Mouse (Mus musculus) neural tube, embryonic 12.5 days (tissue): ENCODE data around the gene Smpd3. TPM values are rescaled to one million over a fixed set of nuclear protein-coding genes. Genes with fewer than 3 reads are reported as not detected.

ENCODE experiments used
- polyA plus RNA-seq: library from polyadenylated mRNA; unstranded; fragments of >200 nt; fragmentation: Nextera tagmentation; extraction: Ambion mirVana; gene quantifications from 2 replicates; pipeline ENCODE4 v1.2.1, GENCODE M21; 2016

The Smpd3 gene
- polyA plus RNA-seq, 1 experiment from 2014 or later = 34.2 TPM

Other genes with a start within 250 kb of the Smpd3 start
- 1.1 and 1.6 TPM in 2 replicates for gene Esrp2, start 201.0 kb downstream of the Smpd3 start, polyA plus RNA-seq
- 17.6 and 18.4 TPM in 2 replicates for gene Pla2g15, start 187.6 kb downstream of the Smpd3 start, polyA plus RNA-seq
- gene Slc7a6, start 169.1 kb downstream of the Smpd3 start, polyA plus RNA-seq = 71.2 and 73.9 TPM in 2 replicates
- gene Slc7a6os, start 127.1 kb downstream of the Smpd3 start, polyA plus RNA-seq = 44.1 and 46.2 TPM in 2 replicates
- 59.1 and 60.4 TPM in 2 replicates for gene Prmt7, start 127.1 kb downstream of the Smpd3 start, polyA plus RNA-seq
- 32.3 and 32.7 TPM in 2 replicates for gene Zfp90, start 77.3 kb upstream of the Smpd3 start, polyA plus RNA-seq
- not detected in 2 replicates for gene 6030452D12Rik, start 162.5 kb upstream of the Smpd3 start, polyA plus RNA-seq
- gene Cdh3, start 172.9 kb upstream of the Smpd3 start, polyA plus RNA-seq = 6.0 and 6.5 TPM in 2 replicates
- gene Gm10073, start 235.5 kb upstream of the Smpd3 start, polyA plus RNA-seq = 2.9 and 4.2 TPM in 2 replicates